Mouse (Mus musculus) intestine, postnatal 0 days (tissue): ENCODE data around the gene Mfn2. TPM values are rescaled to one million over a fixed set of nuclear protein-coding genes. Genes with fewer than 3 reads are reported as not detected.

ENCODE experiments used
- ATAC-seq: fragments of 200-750 bp; cut with Nextera tagmentation; 2 replicates; pipeline ENCODE4 v1.8.0; 2017; ENCODE audit warnings: mild to moderate bottlenecking, moderate TSS enrichment, moderate library complexity
- H3K27ac ChIP-seq: fragments of 300-500 bp; sonication (generic); 2 replicates; pipeline ENCODE4 v1.5.1; 2014; ENCODE audit warnings: mild to moderate bottlenecking, low read depth, low read length, moderate library complexity
- H3K27me3 ChIP-seq: fragments of 300-500 bp; sonication (generic); replicated peaks from 2 replicates; pipeline ENCODE4 v1.6.1; 2014; ENCODE audit warnings: low read length, mixed read lengths; ENCODE audit not compliant: control insufficient read depth, insufficient read depth
- H3K36me3 ChIP-seq: fragments of 300-500 bp; sonication (generic); 2 replicates; pipeline ENCODE4 v1.6.1; 2014; ENCODE audit warnings: mild to moderate bottlenecking, moderate library complexity; ENCODE audit not compliant: control insufficient read depth, insufficient read depth
- H3K4me1 ChIP-seq: fragments of 300-500 bp; sonication (generic); replicated peaks from 2 replicates; pipeline ENCODE4 v1.6.1; 2014; ENCODE audit warnings: antibody characterized with exemption, low read length, mixed read lengths; ENCODE audit not compliant: control insufficient read depth, insufficient read depth
- H3K4me2 ChIP-seq: fragments of 300-500 bp; sonication (generic); replicated peaks from 2 replicates; pipeline ENCODE4 v1.6.1; 2014; ENCODE audit warnings: low read depth, mild to moderate bottlenecking, moderate library complexity
- H3K4me3 ChIP-seq: fragments of 300-500 bp; sonication (generic); 2 replicates; pipeline ENCODE4 v1.5.1; 2014; ENCODE audit warnings: low read depth, low read length
- H3K9ac ChIP-seq: fragments of 300-500 bp; sonication (generic); 2 replicates; pipeline ENCODE4 v1.6.1; 2014; ENCODE audit warnings: mild to moderate bottlenecking, low read depth, low read length
- H3K9me3 ChIP-seq: fragments of 300-500 bp; sonication (generic); 2 replicates; pipeline ENCODE4 v1.6.1; 2016; ENCODE audit warnings: mixed run types; ENCODE audit not compliant: control insufficient read depth
- CTCF ChIP-seq: sonication (generic); IDR thresholded peaks from 2 replicates; pipeline ENCODE4 v1.5.1; 2016; ENCODE audit warnings: low read depth, mild to moderate bottlenecking, control low read depth, antibody characterized with exemption, moderate library complexity
- WGBS: fragments of 180-500 bp; shearing (Covaris S2); extraction: QIAGEN DNeasy Blood & Tissue Kit; methylation state at CpG from one replicate; pipeline ENCODE4 v1.1.7; 2014; 5-methylcytosine and 5-hydroxymethylcytosine counted together
- polyA plus RNA-seq: library from polyadenylated mRNA; unstranded; fragments of >200 nt; fragmentation: Nextera tagmentation; extraction: Ambion mirVana; gene quantifications from 2 replicates; pipeline ENCODE4 v1.2.1, GENCODE M21; 2015

Mfn2 gene
- polyA plus RNA-seq, 1 experiment from 2014 or later = 44.2 TPM

- no peaks in the 10 kb centered on the region for H3K9me3 ChIP-seq
- no peak overlapping the region for H3K4me3 ChIP-seq
- H3K36me3 ChIP-seq = peaks cover 9% of the 10 kb centered on the region; the same call in 1 of the 2 replicates
- peaks cover 5% of the 10 kb centered on the region; the same call in 1 of the 2 replicates for H3K4me1 ChIP-seq
- no peak overlapping the region for H3K9ac ChIP-seq
- H3K4me2 ChIP-seq = no peak overlapping the region
- no peaks in the 10 kb centered on the region for H3K27me3 ChIP-seq
- 71% methylated on average over 4 of the region's 4 CpGs for WGBS
- no peak for ATAC-seq
- no peak overlapping the region for H3K27ac ChIP-seq
- no peak for TF ChIP-seq CTCF
Measured at GRCm38 (mm10) chr4:147934611-147935010, 30.1 kb upstream of the Mfn2 start.

- Histone ChIP-seq H3K27me3 (no peaks in the 10 kb centered on the region), H3K36me3 (peaks cover 14% of the 10 kb centered on the region; the same call in 1 of the 2 replicates), H3K27ac (no peak overlapping the region), H3K4me3 (no peak overlapping the region), H3K4me1 (peaks cover 5% of the 10 kb centered on the region; the same call in 1 of the 2 replicates), H3K4me2 (no peak overlapping the region), H3K9me3 (no peaks in the 10 kb centered on the region), H3K9ac (no peak overlapping the region)
- 58% methylated on average over 3 of the region's 3 CpGs for whole genome bisulfite sequencing
- TF ChIP-seq CTCF = no peak
- no peak for ATAC-seq
Measured at GRCm38 (mm10) chr4:147934134-147934533, 29.6 kb upstream of the Mfn2 start.

DNA sequence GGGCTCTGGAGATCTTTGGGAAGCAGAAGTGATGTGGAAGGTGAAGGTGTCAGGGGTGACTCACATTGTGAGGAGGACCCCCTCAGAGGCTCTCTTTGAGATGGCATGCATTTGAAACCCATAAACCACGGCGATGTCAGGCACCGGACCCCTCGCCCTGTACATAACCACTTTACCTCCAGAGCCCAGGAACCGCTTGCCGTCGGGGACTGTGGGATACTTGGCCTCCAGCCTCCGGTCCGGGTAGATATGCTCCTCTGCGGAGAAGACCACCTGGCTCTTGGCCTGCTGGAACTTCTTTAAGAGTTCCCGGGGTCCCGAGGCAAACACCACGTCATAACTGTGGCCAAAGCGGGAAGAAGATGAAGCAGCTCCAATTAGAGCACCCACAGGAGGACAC, 26.4 kb upstream of the Mfn2 start:
- Histone ChIP-seq H3K4me3 (no peak overlapping the region), H3K27ac (no peak overlapping the region), H3K4me2 (no peak overlapping the region), H3K9ac (no peak overlapping the region), H3K27me3 (no peaks in the 10 kb centered on the region), H3K4me1 (no peaks in the 10 kb centered on the region), H3K9me3 (no peaks in the 10 kb centered on the region), H3K36me3 (peaks cover 14% of the 10 kb centered on the region; the same call in 1 of the 2 replicates)
- TF ChIP-seq CTCF = no peak
- WGBS = 94% methylated on average over 14 of the region's 14 CpGs
- ATAC-seq = no peak

- ATAC-seq = no peak
Measured at GRCm38 (mm10) chr4:147928540-147928939, 24.0 kb upstream of the Mfn2 start.

DNA sequence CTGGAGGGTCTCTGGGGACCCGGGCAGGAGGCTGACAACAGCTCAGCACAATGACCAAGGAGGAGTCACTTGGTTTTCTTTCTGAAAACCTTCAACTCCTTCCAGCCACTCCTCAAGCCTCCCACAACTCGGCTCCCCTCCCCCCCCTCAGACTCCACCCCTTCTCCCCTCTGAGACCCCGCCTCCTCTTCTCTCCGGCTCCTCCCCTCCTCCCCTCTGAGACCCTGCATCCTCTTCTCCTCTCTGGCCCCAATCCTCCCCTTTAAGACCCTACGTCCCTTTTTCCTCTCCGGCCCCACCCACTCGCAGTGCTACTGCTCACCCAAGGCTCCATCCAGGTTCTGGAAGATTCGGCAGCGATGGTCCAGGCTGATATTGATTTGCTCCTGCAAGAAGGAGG, 23.6 kb upstream of the Mfn2 start:
- Histone ChIP-seq H3K4me3 (no peak overlapping the region), H3K4me2 (no peak overlapping the region), H3K4me1 (no peaks in the 10 kb centered on the region), H3K27ac (no peak overlapping the region; the same call in 1 of the 2 replicates), H3K27me3 (no peaks in the 10 kb centered on the region), H3K36me3 (peaks cover 36% of the 10 kb centered on the region; the same call in 1 of the 2 replicates), H3K9me3 (no peaks in the 10 kb centered on the region), H3K9ac (no peak overlapping the region)
- no peak for TF ChIP-seq CTCF
- WGBS = 22% methylated on average over 9 of the region's 9 CpGs
- ATAC-seq = no peak

More at GRCm38 (mm10) chr4:147928540-147928939, 24.0 kb upstream of the Mfn2 start:
- 80% methylated on average over 7 of the region's 7 CpGs for whole genome bisulfite sequencing
- peaks cover 32% of the 10 kb centered on the region; the same call in 1 of the 2 replicates for H3K36me3 ChIP-seq
- H3K27ac ChIP-seq = no peak overlapping the region
- H3K9me3 ChIP-seq = no peaks in the 10 kb centered on the region
- H3K27me3 ChIP-seq = no peaks in the 10 kb centered on the region
- no peak overlapping the region for H3K4me3 ChIP-seq
- H3K4me1 ChIP-seq = no peaks in the 10 kb centered on the region
- H3K9ac ChIP-seq = no peak overlapping the region
- TF ChIP-seq CTCF = no peak
- no peak overlapping the region for H3K4me2 ChIP-seq

- no peaks in the 10 kb centered on the region for H3K4me1 ChIP-seq
- H3K9me3 ChIP-seq = no peaks in the 10 kb centered on the region
- H3K4me3 ChIP-seq = no peak overlapping the region
- TF ChIP-seq CTCF = no peak
- peak; percentile 48; the same call in 1 of the 2 replicates for ATAC-seq
- H3K9ac ChIP-seq = no peak overlapping the region
- H3K4me2 ChIP-seq = no peak overlapping the region
- no peaks in the 10 kb centered on the region for H3K27me3 ChIP-seq
- WGBS = 48% methylated on average over 8 of the region's 8 CpGs
- no peak overlapping the region; the same call in 1 of the 2 replicates for H3K27ac ChIP-seq
- peaks cover 36% of the 10 kb centered on the region; the same call in 1 of the 2 replicates for H3K36me3 ChIP-seq
Measured at GRCm38 (mm10) chr4:147927705-147928104, 23.2 kb upstream of the Mfn2 start.
